Mouse (Mus musculus) kidney, postnatal 0 days (tissue): ENCODE results near the gene Echdc2. TPM values are rescaled to one million over a fixed set of nuclear protein-coding genes. Genes with fewer than 3 reads are reported as not detected.

Experiments
- ATAC-seq: fragments of 200-750 bp; cut with Nextera tagmentation; replicated peaks from 2 replicates; pipeline ENCODE4 v1.8.0; 2017; ENCODE audit warnings: low read depth, moderate number of reproducible peaks, moderate TSS enrichment, moderate library complexity; ENCODE audit not compliant: low FRiP score
- DNase-seq: peaks from one replicate; pipeline ENCODE4 v3.0.0-alpha.2; 2016; ENCODE audit warnings: low spot score
- H3K27ac ChIP-seq: fragments of 300-500 bp; sonication (generic); 2 replicates; pipeline ENCODE4 v1.5.1; 2014; ENCODE audit warnings: mild to moderate bottlenecking
- H3K27me3 ChIP-seq: fragments of 300-500 bp; sonication (generic); 2 replicates; pipeline ENCODE4 v1.6.1; 2014; ENCODE audit warnings: low read length, mixed read lengths; ENCODE audit not compliant: insufficient read depth
- H3K36me3 ChIP-seq: fragments of 300-500 bp; sonication (generic); 2 replicates; pipeline ENCODE4 v1.6.1; 2014; ENCODE audit warnings: low read length, mixed read lengths; ENCODE audit not compliant: insufficient read depth
- H3K4me1 ChIP-seq: fragments of 300-500 bp; sonication (generic); replicated peaks from 2 replicates; pipeline ENCODE4 v1.6.1; 2014; ENCODE audit warnings: antibody characterized with exemption, low read length, mixed read lengths; ENCODE audit not compliant: insufficient read depth
- H3K4me2 ChIP-seq: fragments of 300-500 bp; sonication (generic); 2 replicates; pipeline ENCODE4 v1.6.1; 2014; ENCODE audit warnings: mild to moderate bottlenecking, low read length, moderate library complexity, mixed read lengths
- H3K4me3 ChIP-seq: fragments of 300-500 bp; sonication (generic); replicated peaks from 2 replicates; pipeline ENCODE4 v1.5.1; 2014; ENCODE audit warnings: low read depth, low read length
- H3K9ac ChIP-seq: fragments of 300-500 bp; sonication (generic); 2 replicates; pipeline ENCODE4 v1.6.1; 2014; ENCODE audit warnings: low read depth, low read length
- H3K9me3 ChIP-seq: fragments of 300-500 bp; sonication (generic); replicated peaks from 2 replicates; pipeline ENCODE4 v1.6.1; 2016; ENCODE audit warnings: low read length, inconsistent platforms, mixed read lengths
- CTCF ChIP-seq: IDR thresholded peaks from 2 replicates; pipeline ENCODE4 v1.5.1; 2016; ENCODE audit warnings: antibody characterized with exemption, low read depth, mild to moderate bottlenecking, moderate library complexity
- WGBS: fragments of 180-500 bp; shearing (Covaris S2); extraction: QIAGEN DNeasy Blood & Tissue Kit; methylation state at CpG from one replicate; pipeline ENCODE4 v1.1.7; 2014; 5-methylcytosine and 5-hydroxymethylcytosine counted together
- polyA plus RNA-seq: library from polyadenylated mRNA; unstranded; fragments of >200 nt; fragmentation: Nextera tagmentation; extraction: Ambion mirVana; gene quantifications from 2 replicates; pipeline ENCODE4 v1.2.1, GENCODE M21; 2015

Gene Echdc2
- polyA plus RNA-seq, 1 experiment from 2014 or later, result 44.6 TPM

- Histone ChIP-seq H3K9ac (no peak overlapping the region), H3K4me3 (no peak overlapping the region), H3K27me3 (no peaks in the 10 kb centered on the region), H3K4me2 (no peak overlapping the region), H3K27ac (no peak overlapping the region), H3K4me1 (no peaks in the 10 kb centered on the region), H3K9me3 (no peaks in the 10 kb centered on the region), H3K36me3 (no peaks in the 10 kb centered on the region)
- DNase-seq (no peak), ATAC-seq (no peak)
- TF ChIP-seq CTCF, result no peak
- 71% methylated on average over 2 of the region's 2 CpGs for WGBS
Measured at GRCm38 (mm10) chr4:108199236-108199635, 34.0 kb downstream of the Echdc2 start.

GRCm38 (mm10) chr4:108204629-108205028 is 39.4 kb downstream of the Echdc2 start:
- Histone ChIP-seq H3K4me1 (no peaks in the 10 kb centered on the region), H3K9me3 (no peaks in the 10 kb centered on the region), H3K9ac (no peak overlapping the region), H3K27ac (no peak overlapping the region), H3K4me3 (no peak overlapping the region), H3K27me3 (no peaks in the 10 kb centered on the region), H3K36me3 (no peaks in the 10 kb centered on the region), H3K4me2 (no peak overlapping the region)
- ATAC-seq (no peak), DNase-seq (no peak)
- TF ChIP-seq CTCF, result no peak
- 90% methylated on average over 6 of the region's 6 CpGs for WGBS

GRCm38 (mm10) chr4:108213023-108213422 is 47.8 kb downstream of the Echdc2 start:
- Histone ChIP-seq H3K4me1 (no peaks in the 10 kb centered on the region), H3K4me2 (no peak overlapping the region), H3K9ac (no peak overlapping the region), H3K27ac (no peak overlapping the region), H3K9me3 (no peaks in the 10 kb centered on the region), H3K27me3 (peaks cover 4% of the 10 kb centered on the region; the same call in 1 of the 2 replicates), H3K4me3 (no peak overlapping the region), H3K36me3 (no peaks in the 10 kb centered on the region)
- DNase-seq, result no peak
- no peak for TF ChIP-seq CTCF
- ATAC-seq, result no peak
- WGBS, result 79% methylated on average over 2 of the region's 2 CpGs

GRCm38 (mm10) chr4:108217332-108218179 is 52.3 kb downstream of the Echdc2 start, which contains the start of gene Zyg11a:
Gene Zyg11a (minus strand): TSS chr4:108218048.
- Histone ChIP-seq H3K4me1 (no peaks in the 10 kb centered on the region), H3K4me2 (peak within 1 kb of the TSS; percentile 68), H3K9ac (peak within 1 kb of the TSS; percentile 46), H3K27me3 (peaks cover 4% of the 10 kb centered on the region; the same call in 1 of the 2 replicates), H3K27ac (no peak within 1 kb of the TSS), H3K9me3 (no peaks in the 10 kb centered on the region), H3K36me3 (no peaks in the 10 kb centered on the region), H3K4me3 (peak within 1 kb of the TSS; percentile 42)
- under 1% methylated on average over 87 of the region's 107 CpGs for WGBS
- DNase-seq, result peak; percentile 21
- ATAC-seq, result peak; percentile 81
- TF ChIP-seq CTCF, result no peak

- Histone ChIP-seq H3K4me3 (no peak overlapping the region), H3K9me3 (no peaks in the 10 kb centered on the region), H3K36me3 (no peaks in the 10 kb centered on the region), H3K27ac (no peak overlapping the region), H3K4me1 (no peaks in the 10 kb centered on the region), H3K4me2 (no peak overlapping the region), H3K9ac (no peak overlapping the region), H3K27me3 (peaks cover 4% of the 10 kb centered on the region; the same call in 1 of the 2 replicates)
- ATAC-seq (no peak), DNase-seq (peak; percentile 13)
- TF ChIP-seq CTCF, result no peak
- 18% methylated on average over 9 of the region's 9 CpGs for WGBS
Measured at GRCm38 (mm10) chr4:108219019-108219418, 53.8 kb downstream of the Echdc2 start.

GRCm38 (mm10) chr4:108222507-108222906 is 57.3 kb downstream of the Echdc2 start:
- Histone ChIP-seq H3K27me3 (no peaks in the 10 kb centered on the region; the same call in 1 of the 2 replicates), H3K9ac (no peak overlapping the region), H3K36me3 (no peaks in the 10 kb centered on the region), H3K27ac (no peak overlapping the region), H3K4me1 (no peaks in the 10 kb centered on the region), H3K4me3 (no peak overlapping the region), H3K9me3 (no peaks in the 10 kb centered on the region), H3K4me2 (no peak overlapping the region)
- DNase-seq (no peak), ATAC-seq (no peak)
- 92% methylated on average over 5 of the region's 5 CpGs for WGBS
- no peak for TF ChIP-seq CTCF
